Mouse (Mus musculus) cerebellum, adult 2 months (tissue): ENCODE data around the gene Fam171a2.

Source experiments
- CTCF ChIP-seq: fragments of 200-500 bp; IDR thresholded peaks from 2 replicates; pipeline ENCODE4 v1.5.1; 2011; ENCODE audit warnings: low read depth, mild to moderate bottlenecking, control low read depth, low read length, moderate library complexity, borderline replicate concordance; ENCODE audit not compliant: insufficient read depth
- POLR2A ChIP-seq: fragments of 200-500 bp; IDR thresholded peaks from 2 replicates; pipeline ENCODE4 v1.6.1; 2011; ENCODE audit warnings: low read length, control low read depth, borderline replicate concordance; ENCODE audit not compliant: insufficient read depth

DNA sequence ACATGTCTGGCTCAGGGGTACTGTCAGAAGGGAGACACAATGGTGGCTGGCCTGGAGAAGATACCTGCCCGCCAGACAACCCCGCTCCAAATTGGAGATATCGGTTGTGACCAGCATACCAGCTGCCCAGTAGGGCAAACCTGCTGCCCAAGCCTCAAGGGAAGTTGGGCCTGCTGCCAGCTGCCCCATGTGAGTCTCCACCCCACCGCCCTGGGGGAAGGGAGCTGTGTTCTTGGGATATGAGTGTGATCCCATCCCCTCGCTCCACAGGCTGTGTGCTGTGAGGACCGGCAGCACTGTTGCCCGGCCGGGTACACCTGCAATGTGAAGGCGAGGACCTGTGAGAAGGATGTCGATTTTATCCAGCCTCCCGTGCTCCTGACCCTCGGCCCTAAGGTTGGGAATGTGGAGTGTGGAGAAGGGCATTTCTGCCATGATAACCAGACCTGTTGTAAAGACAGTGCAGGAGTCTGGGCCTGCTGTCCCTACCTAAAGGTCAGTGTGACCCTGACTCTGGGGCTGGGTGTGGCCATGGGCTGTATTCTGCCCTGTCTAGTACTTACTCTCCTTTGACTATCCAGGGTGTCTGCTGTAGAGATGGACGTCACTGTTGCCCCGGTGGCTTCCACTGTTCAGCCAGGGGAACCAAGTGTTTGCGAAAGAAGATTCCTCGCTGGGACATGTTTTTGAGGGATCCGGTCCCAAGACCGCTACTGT lies 11.6 kb downstream of the Fam171a2 start:
- TF ChIP-seq POLR2A (no peak), CTCF (no peak)
